Mouse (Mus musculus): Measurements from ENCODE around the gene Gle1. TPM values are rescaled to one million over a fixed set of nuclear protein-coding genes. Genes with fewer than 3 reads are reported as not detected.
A peak's percentile ranks its signal among the peaks of the same experiment; 100 is the strongest.

The Gle1 gene
- total RNA-seq, 2 experiments from 2014 or later: 29.2 to 58.0 TPM

- no peak for ATAC-seq (replicated peaks; ENCODE audit: poor library complexity)
These were observed 26.0 kb downstream of the Gle1 start for GRCm38 (mm10) chr2:29961246-29961645.

GRCm38 (mm10) chr2:29964354-29965249, 29.4 kb downstream of the Gle1 start:
- ATAC-seq (replicated peaks; ENCODE audit: poor library complexity): no peak

- peak; percentile 91 for ATAC-seq (replicated peaks; ENCODE audit: poor library complexity)
These were observed 30.1 kb downstream of the Gle1 start, which contains the start of gene Sptan1 for GRCm38 (mm10) chr2:29965250-29965843. Gene Sptan1 (plus strand): TSS chr2:29965560.

GRCm38 (mm10) chr2:29965906-29966305, 30.7 kb downstream of the Gle1 start:
- ATAC-seq (replicated peaks; ENCODE audit: poor library complexity): no peak

GRCm38 (mm10) chr2:29966826-29967225, 31.6 kb downstream of the Gle1 start:
- no peak for ATAC-seq (replicated peaks; ENCODE audit: poor library complexity)

GRCm38 (mm10) chr2:29967768-29968167, 32.5 kb downstream of the Gle1 start:
- no peak for ATAC-seq (replicated peaks; ENCODE audit: poor library complexity)

GRCm38 (mm10) chr2:29968638-29969037, 33.4 kb downstream of the Gle1 start:
- ATAC-seq (replicated peaks; ENCODE audit: poor library complexity): no peak

- ATAC-seq (replicated peaks; ENCODE audit: poor library complexity): peak; percentile 94
These were observed 36.8 kb downstream of the Gle1 start for GRCm38 (mm10) chr2:29971838-29972635.

GRCm38 (mm10) chr2:29973525-29973924, 38.3 kb downstream of the Gle1 start:
- no peak for ATAC-seq (replicated peaks; ENCODE audit: poor library complexity)

- ATAC-seq (replicated peaks; ENCODE audit: poor library complexity): peak; percentile 63; the same call in 1 of the 2 replicates
These were observed 42.1 kb downstream of the Gle1 start for GRCm38 (mm10) chr2:29977307-29977706.

- ATAC-seq (replicated peaks; ENCODE audit: poor library complexity): no peak
These were observed 45.4 kb downstream of the Gle1 start for GRCm38 (mm10) chr2:29980661-29981060.

GRCm38 (mm10) chr2:29991962-29992361, 56.7 kb downstream of the Gle1 start:
- ATAC-seq (replicated peaks; ENCODE audit: poor library complexity): no peak

GRCm38 (mm10) chr2:30009101-30009500, 73.9 kb downstream of the Gle1 start:
- ATAC-seq (replicated peaks; ENCODE audit: poor library complexity): no peak

Other genes starting within 250 kb of the Gle1 start
- gene Gm13420, start 183.7 kb upstream of the Gle1 start, total RNA-seq (2015): not detected in 2 replicates
- not detected in 2 replicates for gene Gm13420, start 183.7 kb upstream of the Gle1 start, total RNA-seq (2017)
- gene Gm13547, start 176.1 kb upstream of the Gle1 start, total RNA-seq (2015): not detected in 2 replicates
- gene Gm13547, start 176.1 kb upstream of the Gle1 start, total RNA-seq (2017): not detected in 2 replicates
- 17.4 and 18.2 TPM in 2 replicates for gene Coq4, start 147.9 kb upstream of the Gle1 start, total RNA-seq (2015)
- gene Coq4, start 147.9 kb upstream of the Gle1 start, total RNA-seq (2017): 10.5 and 12.5 TPM in 2 replicates
- 17.4 and 22.9 TPM in 2 replicates for gene Trub2, start 146.9 kb upstream of the Gle1 start, total RNA-seq (2015)
- gene Trub2, start 146.9 kb upstream of the Gle1 start, total RNA-seq (2017): 46.2 and 57.1 TPM in 2 replicates
- 4.2 and 5.5 TPM in 2 replicates for gene Slc27a4, start 132.8 kb upstream of the Gle1 start, total RNA-seq (2015)
- 6.8 and 7.2 TPM in 2 replicates for gene Slc27a4, start 132.8 kb upstream of the Gle1 start, total RNA-seq (2017)
- 12.7 and 13.7 TPM in 2 replicates for gene Urm1, start 115.4 kb upstream of the Gle1 start, total RNA-seq (2015)
- gene Urm1, start 115.4 kb upstream of the Gle1 start, total RNA-seq (2017): 15.8 and 20.5 TPM in 2 replicates
- gene Cercam, start 66.3 kb upstream of the Gle1 start, total RNA-seq (2015): 13.0 and 13.9 TPM in 2 replicates
- 7.7 and 10.8 TPM in 2 replicates for gene Cercam, start 66.3 kb upstream of the Gle1 start, total RNA-seq (2017)
- 34.4 and 47.6 TPM in 2 replicates for gene Odf2, start 46.2 kb upstream of the Gle1 start, total RNA-seq (2015)
- gene Odf2, start 46.2 kb upstream of the Gle1 start, total RNA-seq (2017): 81.5 and 107 TPM in 2 replicates
- gene Sptan1, start 30.1 kb downstream of the Gle1 start, total RNA-seq (2015): 45.3 and 52.5 TPM in 2 replicates
- 90.5 and 106 TPM in 2 replicates for gene Sptan1, start 30.1 kb downstream of the Gle1 start, total RNA-seq (2017)
- gene Wdr34, start 113.5 kb downstream of the Gle1 start, total RNA-seq (2015): 9.5 and 18.5 TPM in 2 replicates
- 9.4 and 10.3 TPM in 2 replicates for gene Wdr34, start 113.5 kb downstream of the Gle1 start, total RNA-seq (2017)
- 465 and 470 TPM in 2 replicates for gene Set, start 122.0 kb downstream of the Gle1 start, total RNA-seq (2015)
- 1,489 and 2,093 TPM in 2 replicates for gene Set, start 122.0 kb downstream of the Gle1 start, total RNA-seq (2017)
- 3.1 and 3.6 TPM in 2 replicates for gene Pkn3, start 142.3 kb downstream of the Gle1 start, total RNA-seq (2015)
- gene Pkn3, start 142.3 kb downstream of the Gle1 start, total RNA-seq (2017): 7.9 and 10.2 TPM in 2 replicates
- 17.4 and 18.2 TPM in 2 replicates for gene Zdhhc12, start 158.2 kb downstream of the Gle1 start, total RNA-seq (2015)
- gene Zdhhc12, start 158.2 kb downstream of the Gle1 start, total RNA-seq (2017): 10.7 and 13.3 TPM in 2 replicates
- gene Zer1, start 189.2 kb downstream of the Gle1 start, total RNA-seq (2015): 8.8 and 9.4 TPM in 2 replicates
- 6.9 and 7.9 TPM in 2 replicates for gene Zer1, start 189.2 kb downstream of the Gle1 start, total RNA-seq (2017)
- gene Tbc1d13, start 198.3 kb downstream of the Gle1 start, total RNA-seq (2015): 28.8 and 29.0 TPM in 2 replicates
- 47.2 and 65.0 TPM in 2 replicates for gene Tbc1d13, start 198.3 kb downstream of the Gle1 start, total RNA-seq (2017)
- 10.2 and 12.7 TPM in 2 replicates for gene Endog, start 236.1 kb downstream of the Gle1 start, total RNA-seq (2015)
- gene Endog, start 236.1 kb downstream of the Gle1 start, total RNA-seq (2017): 4.0 and 11.6 TPM in 2 replicates
- 21.5 and 28.3 TPM in 2 replicates for gene Spout1, start 243.0 kb downstream of the Gle1 start, total RNA-seq (2015)
- 40.1 and 44.2 TPM in 2 replicates for gene Spout1, start 243.0 kb downstream of the Gle1 start, total RNA-seq (2017)

Data from megakaryocyte progenitor cell, adult 5-6 weeks (primary cell).